Mouse (Mus musculus): ENCODE results near the gene Bhlhe40. TPM values are rescaled to one million over a fixed set of nuclear protein-coding genes. Genes with fewer than 3 reads are reported as not detected.

The Bhlhe40 gene
- polyA plus RNA-seq, 1 experiment from 2014 or later = 23.8 TPM

DNA sequence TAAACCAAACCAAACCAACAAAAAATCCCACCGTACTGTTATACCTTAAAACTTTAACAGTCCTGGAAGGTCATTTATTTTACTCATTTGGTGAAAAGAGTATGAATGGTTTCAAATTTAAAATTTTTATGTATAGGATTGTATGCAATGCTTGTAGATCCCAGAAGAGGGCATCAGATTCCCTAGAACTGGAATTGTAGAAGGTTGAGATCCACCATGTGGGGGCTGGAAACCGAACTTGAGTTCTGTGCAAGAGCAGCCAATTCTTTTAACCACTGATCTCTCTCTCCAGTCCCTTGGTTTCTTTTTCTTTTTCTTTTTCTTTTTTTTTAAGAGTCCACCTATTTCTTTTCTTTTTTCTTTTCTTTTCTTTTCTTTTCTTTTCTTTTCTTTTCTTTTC is 13.8 kb downstream of the Bhlhe40 start:
- no peak for DNase-seq (ENCODE audit: low spot score)
- H3K27ac ChIP-seq = no peak overlapping the region
- H3K9ac ChIP-seq (ENCODE audit: low read depth, low read length) = no peak overlapping the region
- H3K4me1 ChIP-seq (replicated peaks; ENCODE audit: insufficient read depth, low read length) = no peaks in the 10 kb centered on the region
- H3K4me3 ChIP-seq (replicated peaks; ENCODE audit: low read depth, low read length) = no peak overlapping the region
- no peaks in the 10 kb centered on the region for H3K9me3 ChIP-seq (replicated peaks; ENCODE audit: low read length)
- no peak overlapping the region for H3K4me2 ChIP-seq (ENCODE audit: low read length)
- no peak for TF ChIP-seq CTCF (IDR thresholded peaks at IDR 0.05; ENCODE audit: low read depth)
- H3K27me3 ChIP-seq (ENCODE audit: insufficient read depth, low read length) = no peaks in the 10 kb centered on the region
- 91% methylated on average over 2 of the region's 2 CpGs for WGBS
- no peaks in the 10 kb centered on the region for H3K36me3 ChIP-seq (ENCODE audit: insufficient read depth, low read length)
- no peak for ATAC-seq (replicated peaks; ENCODE audit: low FRiP score, low read depth)

DNA sequence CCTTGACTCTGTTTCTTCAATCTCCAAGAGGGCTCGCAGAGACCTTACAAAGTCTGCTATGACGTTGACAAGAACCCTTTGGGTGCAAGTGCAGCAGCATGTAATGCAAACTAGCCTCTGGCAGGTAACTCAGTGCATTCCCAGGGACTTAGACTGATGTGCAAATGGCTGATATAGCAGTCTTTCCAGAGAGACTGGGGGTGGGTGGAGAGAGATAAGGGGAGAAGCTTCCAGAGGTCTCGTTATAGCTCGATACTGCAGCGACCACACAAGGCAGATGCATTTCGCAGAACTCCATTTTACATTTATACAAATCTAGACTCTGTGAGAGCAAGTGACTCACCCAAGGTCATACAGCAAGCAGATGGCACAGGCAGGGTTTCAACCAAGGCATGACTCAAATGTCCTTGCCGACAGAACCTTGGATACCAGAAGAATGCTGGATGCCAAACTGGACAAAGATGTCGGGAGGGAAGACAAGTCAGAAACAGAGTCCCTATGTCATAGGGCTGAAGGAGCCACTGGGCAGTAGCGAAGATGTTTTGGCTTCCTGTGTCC is 16.4 kb downstream of the Bhlhe40 start:
- no peaks in the 10 kb centered on the region for H3K36me3 ChIP-seq (ENCODE audit: insufficient read depth, low read length)
- H3K9me3 ChIP-seq (replicated peaks; ENCODE audit: low read length) = no peaks in the 10 kb centered on the region
- 93% methylated on average over 9 of the region's 9 CpGs for WGBS
- H3K4me1 ChIP-seq (replicated peaks; ENCODE audit: insufficient read depth, low read length) = no peaks in the 10 kb centered on the region
- no peak for TF ChIP-seq CTCF (IDR thresholded peaks at IDR 0.05; ENCODE audit: low read depth)
- ATAC-seq (replicated peaks; ENCODE audit: low FRiP score, low read depth) (no peak), DNase-seq (ENCODE audit: low spot score) (no peak)
- no peaks in the 10 kb centered on the region for H3K27me3 ChIP-seq (ENCODE audit: insufficient read depth, low read length)
- H3K9ac ChIP-seq (ENCODE audit: low read depth, low read length) = no peak overlapping the region
- H3K4me3 ChIP-seq (replicated peaks; ENCODE audit: low read depth, low read length) = no peak overlapping the region
- no peak overlapping the region for H3K27ac ChIP-seq
- H3K4me2 ChIP-seq (ENCODE audit: low read length) = no peak overlapping the region

DNA sequence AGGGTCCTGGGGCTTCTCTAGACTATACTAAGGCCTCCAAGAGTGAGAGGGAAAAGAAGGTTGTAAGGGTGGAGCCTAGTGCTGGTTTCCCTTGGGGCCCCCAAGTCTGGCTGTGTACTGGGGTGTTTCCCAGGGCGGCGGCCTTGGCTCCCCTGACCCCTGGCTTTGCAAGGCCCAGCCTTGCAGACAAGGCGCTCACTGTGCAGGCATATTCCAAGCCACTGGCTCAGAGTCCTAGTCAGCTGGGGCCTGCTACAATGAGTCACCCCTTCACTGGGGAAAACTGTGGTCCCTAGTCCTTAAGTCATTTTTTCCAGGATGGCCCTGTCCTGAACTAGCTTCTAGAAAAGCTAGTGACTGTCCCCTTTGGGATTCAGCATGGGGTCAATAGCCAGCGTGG is 17.3 kb downstream of the Bhlhe40 start:
- Histone ChIP-seq H3K4me3 (replicated peaks; ENCODE audit: low read depth, low read length) (no peak overlapping the region), H3K9ac (ENCODE audit: low read depth, low read length) (no peak overlapping the region), H3K9me3 (replicated peaks; ENCODE audit: low read length) (no peaks in the 10 kb centered on the region), H3K4me1 (replicated peaks; ENCODE audit: insufficient read depth, low read length) (no peaks in the 10 kb centered on the region), H3K27ac (no peak overlapping the region), H3K4me2 (ENCODE audit: low read length) (no peak overlapping the region), H3K27me3 (ENCODE audit: insufficient read depth, low read length) (no peaks in the 10 kb centered on the region), H3K36me3 (ENCODE audit: insufficient read depth, low read length) (no peaks in the 10 kb centered on the region)
- ATAC-seq (replicated peaks; ENCODE audit: low FRiP score, low read depth) (no peak), DNase-seq (ENCODE audit: low spot score) (no peak)
- 69% methylated on average over 4 of the region's 4 CpGs for WGBS
- TF ChIP-seq CTCF (IDR thresholded peaks at IDR 0.05; ENCODE audit: low read depth) = no peak

DNA sequence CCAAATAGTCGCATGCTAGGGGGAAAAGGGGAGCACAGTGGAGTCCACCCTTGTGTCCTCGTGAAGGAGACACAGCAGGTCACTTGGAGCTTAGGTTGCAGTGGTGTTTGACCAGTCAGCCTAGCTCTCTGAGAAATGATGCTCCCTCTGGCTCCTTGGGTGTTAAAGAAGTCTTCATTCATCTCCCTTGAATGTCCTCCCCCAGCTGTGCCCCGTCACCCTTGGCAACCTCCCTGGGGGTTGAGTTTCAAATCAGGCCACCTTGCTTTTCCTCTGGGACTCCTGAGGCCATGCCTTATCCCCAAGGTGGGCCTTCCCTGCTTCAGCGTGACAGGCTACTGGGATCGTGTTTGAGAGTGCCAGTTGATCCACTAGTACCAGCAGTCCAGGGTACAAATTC is 17.8 kb downstream of the Bhlhe40 start:
- 0 out of 2 replicates have a peak, but pooled peaks have one; percentile 21 for ATAC-seq (replicated peaks; ENCODE audit: low FRiP score, low read depth)
- TF ChIP-seq CTCF (IDR thresholded peaks at IDR 0.05; ENCODE audit: low read depth) = no peak
- 47% methylated on average over 5 of the region's 5 CpGs for WGBS

DNA sequence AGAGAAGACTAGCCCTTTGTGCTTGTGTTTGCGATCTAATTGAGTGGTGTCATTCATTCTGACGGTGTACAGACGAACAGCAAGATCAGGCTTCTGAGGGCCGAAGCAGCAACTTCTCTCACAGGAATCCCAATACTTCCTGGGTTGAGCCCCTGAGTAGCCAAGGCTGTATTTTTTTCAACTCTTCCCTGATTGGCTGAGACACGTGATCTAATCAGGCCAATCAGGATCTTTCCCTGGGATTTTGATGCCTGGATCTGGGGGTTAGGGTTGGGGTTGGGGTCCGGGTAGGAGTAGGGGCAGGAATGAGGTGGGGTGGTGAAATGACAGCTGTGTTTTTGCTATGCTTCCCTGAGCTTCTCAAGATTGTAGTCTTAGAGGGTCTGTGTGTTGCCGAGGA is 20.1 kb downstream of the Bhlhe40 start:
- ATAC-seq (replicated peaks; ENCODE audit: low FRiP score, low read depth) (no peak), DNase-seq (ENCODE audit: low spot score) (no peak)
- Histone ChIP-seq H3K4me2 (ENCODE audit: low read length) (no peak overlapping the region), H3K4me3 (replicated peaks; ENCODE audit: low read depth, low read length) (no peak overlapping the region), H3K27me3 (ENCODE audit: insufficient read depth, low read length) (no peaks in the 10 kb centered on the region), H3K4me1 (replicated peaks; ENCODE audit: insufficient read depth, low read length) (no peaks in the 10 kb centered on the region), H3K27ac (no peak overlapping the region), H3K9ac (ENCODE audit: low read depth, low read length) (no peak overlapping the region), H3K36me3 (ENCODE audit: insufficient read depth, low read length) (no peaks in the 10 kb centered on the region), H3K9me3 (replicated peaks; ENCODE audit: low read length) (no peaks in the 10 kb centered on the region)
- 86% methylated on average over 7 of the region's 7 CpGs for WGBS
- no peak for TF ChIP-seq CTCF (IDR thresholded peaks at IDR 0.05; ENCODE audit: low read depth)

More for the DNA sequence above, 17.8 kb downstream of the Bhlhe40 start:
- Histone ChIP-seq H3K27ac (no peak overlapping the region), H3K36me3 (ENCODE audit: insufficient read depth, low read length) (no peaks in the 10 kb centered on the region), H3K9me3 (replicated peaks; ENCODE audit: low read length) (no peaks in the 10 kb centered on the region), H3K4me1 (replicated peaks; ENCODE audit: insufficient read depth, low read length) (no peaks in the 10 kb centered on the region), H3K4me3 (replicated peaks; ENCODE audit: low read depth, low read length) (no peak overlapping the region), H3K4me2 (ENCODE audit: low read length) (no peak overlapping the region), H3K9ac (ENCODE audit: low read depth, low read length) (no peak overlapping the region), H3K27me3 (ENCODE audit: insufficient read depth, low read length) (no peaks in the 10 kb centered on the region)
- DNase-seq (ENCODE audit: low spot score) = peak; percentile 39

DNA sequence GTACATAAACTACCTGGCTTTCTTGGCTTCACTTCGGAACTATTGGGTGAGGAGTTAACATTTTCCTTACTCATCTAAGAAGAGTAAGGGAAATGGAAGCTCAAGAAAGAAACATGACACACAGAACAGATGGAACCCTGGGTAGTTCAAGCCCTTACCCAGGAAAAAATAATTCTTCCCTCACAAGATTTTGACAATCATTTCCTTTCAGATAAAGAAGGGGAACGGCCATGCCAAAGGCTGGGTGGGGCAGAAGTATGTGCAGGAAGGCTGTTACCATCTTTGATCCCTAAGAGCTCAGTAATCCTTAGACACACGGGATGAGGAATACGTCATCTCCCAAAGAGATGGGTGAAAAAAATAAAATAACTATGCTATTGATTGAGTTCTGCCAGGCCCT is 20.7 kb downstream of the Bhlhe40 start:
- Histone ChIP-seq H3K27ac (no peak overlapping the region), H3K27me3 (ENCODE audit: insufficient read depth, low read length) (no peaks in the 10 kb centered on the region), H3K9ac (ENCODE audit: low read depth, low read length) (no peak overlapping the region), H3K9me3 (replicated peaks; ENCODE audit: low read length) (no peaks in the 10 kb centered on the region), H3K4me1 (replicated peaks; ENCODE audit: insufficient read depth, low read length) (no peaks in the 10 kb centered on the region), H3K36me3 (ENCODE audit: insufficient read depth, low read length) (no peaks in the 10 kb centered on the region), H3K4me3 (replicated peaks; ENCODE audit: low read depth, low read length) (no peak overlapping the region), H3K4me2 (ENCODE audit: low read length) (no peak overlapping the region)
- no peak for TF ChIP-seq CTCF (IDR thresholded peaks at IDR 0.05; ENCODE audit: low read depth)
- DNase-seq (ENCODE audit: low spot score) = no peak
- WGBS = 80% methylated on average over 4 of the region's 4 CpGs
- no peak for ATAC-seq (replicated peaks; ENCODE audit: low FRiP score, low read depth)

DNA sequence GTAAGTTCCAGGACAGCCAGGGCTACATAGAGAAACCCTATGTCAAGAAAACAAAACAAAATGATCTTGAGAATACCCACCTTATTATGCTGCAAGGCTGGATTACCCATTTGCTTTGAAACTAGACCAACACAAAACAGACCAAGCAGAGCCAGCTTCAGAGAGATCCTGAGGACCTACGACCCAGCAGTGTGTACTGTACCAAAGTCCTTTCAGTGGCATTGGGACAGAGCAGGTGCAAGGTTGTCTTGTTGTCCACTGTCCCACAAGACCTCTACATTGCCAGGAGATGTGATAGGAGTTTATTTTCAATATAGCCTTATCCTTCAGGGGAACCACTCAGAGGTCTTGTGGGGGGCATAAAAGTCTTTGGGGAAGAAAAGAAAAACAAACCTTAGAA is 22.7 kb downstream of the Bhlhe40 start:
- ATAC-seq (replicated peaks; ENCODE audit: low FRiP score, low read depth) = no peak

More for the DNA sequence above, 22.7 kb downstream of the Bhlhe40 start:
- Histone ChIP-seq H3K36me3 (ENCODE audit: insufficient read depth, low read length) (no peaks in the 10 kb centered on the region), H3K9me3 (replicated peaks; ENCODE audit: low read length) (no peaks in the 10 kb centered on the region), H3K4me2 (ENCODE audit: low read length) (no peak overlapping the region), H3K27me3 (ENCODE audit: insufficient read depth, low read length) (no peaks in the 10 kb centered on the region), H3K9ac (ENCODE audit: low read depth, low read length) (no peak overlapping the region), H3K4me1 (replicated peaks; ENCODE audit: insufficient read depth, low read length) (no peaks in the 10 kb centered on the region), H3K27ac (no peak overlapping the region), H3K4me3 (replicated peaks; ENCODE audit: low read depth, low read length) (no peak overlapping the region)
- TF ChIP-seq CTCF (IDR thresholded peaks at IDR 0.05; ENCODE audit: low read depth) = no peak
- WGBS = 81% methylated on average over 1 of the region's 1 CpGs
- DNase-seq (ENCODE audit: low spot score) = no peak

All from kidney, postnatal 0 days (tissue).